Mouse (Mus musculus): ENCODE measurements around the gene Tgif2.
"Not testable (repeated sequence)": the region's sequence is repeated elsewhere in the genome, so short reads cannot be mapped to it uniquely, and the experiment has no call there.

Tgif2 gene

DNA sequence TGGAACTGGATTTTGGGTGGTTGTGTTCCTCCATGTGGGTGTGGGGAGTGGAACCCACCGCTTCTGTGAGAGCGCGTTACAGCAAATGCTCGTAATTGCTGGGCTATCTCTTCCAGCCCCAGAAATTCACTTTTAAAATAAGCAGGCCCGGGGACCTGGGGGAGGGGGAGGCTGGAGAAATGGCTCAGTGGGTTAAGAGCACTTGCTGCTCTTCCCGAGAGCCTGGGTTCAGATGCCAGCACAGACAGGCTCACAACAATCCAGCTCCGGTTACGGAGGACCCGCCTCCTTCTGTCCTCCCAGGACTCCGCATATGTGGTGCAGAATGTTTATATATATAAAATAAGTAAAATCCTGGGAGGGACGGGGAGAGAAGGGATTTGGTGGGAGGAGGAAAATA lies 2.9 kb downstream of the Tgif2 start:
- DNase-seq (ENCODE audit: low read depth, low spot score): no peak

DNA sequence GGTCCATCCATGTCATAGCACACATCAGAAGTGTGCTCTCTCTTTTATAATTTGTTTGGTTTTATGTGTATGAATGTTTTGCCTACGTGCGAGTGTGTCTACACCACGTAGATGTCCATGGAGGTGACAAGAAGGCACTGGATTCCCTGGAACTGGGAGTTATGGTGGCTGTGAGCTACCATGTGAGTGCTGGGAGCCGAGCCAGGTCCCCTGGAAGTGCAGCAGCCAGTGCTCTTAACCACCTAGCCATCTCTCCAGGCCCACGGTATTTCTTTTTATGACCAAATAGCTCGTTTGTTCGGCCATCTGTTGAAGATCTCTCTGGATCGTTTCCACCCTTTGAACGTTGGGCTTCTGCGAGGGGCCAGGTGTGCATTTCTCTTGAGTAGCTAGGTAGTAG lies 3.5 kb downstream of the Tgif2 start:
- no peak for DNase-seq (ENCODE audit: low read depth, low spot score)

GRCm38 (mm10) chr2:156844715-156845114 lies 4.9 kb downstream of the Tgif2 start:
- peak; percentile 37 for DNase-seq (ENCODE audit: low read depth, low spot score)

- no peak for DNase-seq (ENCODE audit: low read depth, low spot score)
Observed at GRCm38 (mm10) chr2:156847653-156848052, 7.8 kb downstream of the Tgif2 start.

DNA sequence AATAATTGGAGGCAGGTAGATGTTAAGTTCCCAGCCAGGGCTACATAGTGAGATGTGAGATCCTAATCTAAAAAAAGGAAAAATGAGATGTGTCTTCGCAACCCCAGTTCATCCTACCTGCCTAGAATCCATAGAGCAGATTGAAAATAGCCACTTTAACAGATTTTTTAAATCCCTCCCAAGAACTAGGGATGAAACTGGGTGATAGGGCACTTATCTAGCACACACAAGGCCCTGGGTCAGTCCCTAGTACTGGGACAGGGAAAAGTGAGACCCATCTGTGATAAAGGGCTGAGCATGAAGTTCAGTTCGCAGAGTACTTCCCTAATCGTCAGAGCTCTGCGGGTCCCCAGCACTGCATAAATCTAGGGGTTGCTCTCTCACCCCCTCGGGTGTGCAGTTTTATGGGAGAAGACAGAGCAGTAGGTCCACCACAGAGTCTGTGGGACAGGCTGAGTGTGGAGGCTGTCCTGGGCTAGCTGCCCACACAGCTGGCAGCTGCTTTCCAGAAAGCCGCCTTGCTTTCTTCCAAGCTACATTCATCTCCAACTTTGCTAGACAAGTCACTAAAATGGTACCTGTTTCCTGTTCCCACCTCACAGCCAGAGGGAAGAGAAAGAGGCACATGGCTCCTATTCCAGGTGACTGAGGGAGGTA lies 8.8 kb downstream of the Tgif2 start:
- DNase-seq (ENCODE audit: low read depth, low spot score): no peak

DNA sequence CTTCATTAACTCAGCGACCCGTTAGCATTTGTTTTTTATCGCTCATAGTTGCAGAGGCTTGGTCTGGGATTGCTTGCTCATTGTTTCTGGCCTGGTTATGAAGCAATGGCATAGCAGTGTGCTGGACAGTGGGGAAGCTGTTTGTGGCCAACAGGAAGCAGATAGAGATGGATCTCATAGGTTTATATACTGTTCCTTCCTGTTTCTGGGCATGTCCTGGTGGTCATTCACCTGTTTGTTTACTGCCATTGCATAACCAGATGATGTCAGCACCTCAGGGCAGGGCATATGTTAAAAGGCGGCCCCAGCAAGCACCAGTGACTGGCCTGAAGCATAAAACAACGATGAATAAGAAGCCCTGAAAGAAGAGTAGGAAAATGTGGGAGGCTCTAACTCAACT lies 10.7 kb downstream of the Tgif2 start:
- DNase-seq (ENCODE audit: low read depth, low spot score): no peak

GRCm38 (mm10) chr2:156853584-156853983 lies 13.8 kb downstream of the Tgif2 start:
- DNase-seq (ENCODE audit: low read depth, low spot score): not testable (repeated sequence)

DNA sequence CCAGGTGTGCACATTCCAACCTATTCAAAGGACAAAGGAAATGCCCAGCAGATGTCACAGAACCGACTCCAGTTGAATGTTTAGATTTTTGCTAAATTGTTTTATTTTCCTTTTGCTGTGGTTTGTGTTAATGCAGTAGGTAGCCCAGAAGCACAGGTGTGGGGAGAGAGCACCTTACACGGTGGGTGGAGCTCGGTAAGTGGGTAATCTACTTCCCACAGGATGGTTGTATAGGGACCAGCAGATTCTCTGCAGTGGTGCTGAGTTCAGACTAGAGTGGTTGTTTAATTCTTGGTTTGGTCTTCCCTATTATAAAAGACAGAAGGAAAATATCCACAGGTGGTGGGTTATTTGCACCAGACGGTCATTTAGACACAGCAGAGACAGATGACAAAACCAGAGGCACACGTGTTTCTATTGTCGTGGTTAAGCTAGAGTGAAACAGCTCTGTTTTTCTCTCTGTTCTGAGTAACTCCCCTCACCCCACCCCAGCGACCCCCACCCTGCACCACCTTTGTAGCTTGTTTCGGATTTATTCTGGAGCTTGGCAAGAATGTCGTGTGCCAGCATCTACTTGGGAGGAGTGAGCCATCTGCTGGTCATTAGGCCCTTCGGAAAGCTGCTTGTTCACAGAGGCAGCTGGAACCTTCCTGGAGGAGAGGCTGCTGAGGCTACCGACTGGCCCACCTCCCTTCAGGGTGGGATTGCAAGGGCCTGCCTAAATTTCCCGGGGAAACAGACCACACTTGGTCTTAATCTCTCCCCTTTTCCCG lies 14.4 kb downstream of the Tgif2 start:
- not testable (repeated sequence) for DNase-seq (ENCODE audit: low read depth, low spot score)

DNA sequence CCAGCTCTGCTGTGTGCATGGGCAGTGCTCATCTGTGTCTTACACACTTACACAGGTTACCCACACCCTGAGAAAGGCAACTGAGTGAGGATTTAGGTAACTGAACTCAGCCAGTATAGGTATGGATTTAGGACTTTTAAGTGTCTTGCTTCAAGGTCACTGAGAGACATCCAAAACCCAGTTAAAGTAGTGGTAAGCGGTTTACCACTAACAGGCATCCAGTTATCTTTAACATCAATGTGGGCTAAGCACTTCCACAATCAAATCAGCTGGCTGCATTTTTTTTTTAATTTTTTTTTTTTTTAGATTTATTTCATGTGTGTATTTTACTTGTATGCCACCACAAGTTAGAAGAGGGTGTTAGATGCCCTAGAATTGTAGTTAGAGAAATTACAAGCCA lies 16.5 kb downstream of the Tgif2 start:
- DNase-seq (ENCODE audit: low read depth, low spot score): no peak

GRCm38 (mm10) chr2:156857385-156857791 lies 17.6 kb downstream of the Tgif2 start:
- DNase-seq (ENCODE audit: low read depth, low spot score): no peak

DNA sequence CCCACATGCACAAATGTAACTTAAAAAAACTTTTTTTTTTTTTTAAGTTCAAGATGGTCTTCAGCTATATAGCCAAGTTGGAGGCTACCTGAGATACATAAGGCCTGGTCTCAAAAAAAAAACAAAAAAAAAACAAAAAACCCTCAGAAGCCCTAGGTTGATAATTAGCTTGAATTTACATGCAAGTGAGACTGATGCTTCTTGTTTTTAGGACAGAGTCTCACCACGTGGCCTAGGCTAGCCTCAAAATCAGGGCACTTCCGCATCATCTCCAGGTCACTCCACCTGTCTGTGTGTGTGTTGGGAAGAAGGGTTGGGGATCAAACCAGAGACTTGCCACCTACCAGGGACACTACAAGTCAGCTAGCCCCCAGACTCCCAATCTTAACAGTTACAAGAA lies 18.0 kb downstream of the Tgif2 start, which contains the start of gene 4930518I15Rik:
4930518I15Rik (minus strand) TSS at position 112 of the 400 bp plus-strand sequence.
- DNase-seq (ENCODE audit: low read depth, low spot score): no peak

- DNase-seq (ENCODE audit: low read depth, low spot score): no peak
Observed at GRCm38 (mm10) chr2:156858671-156859070, 18.9 kb downstream of the Tgif2 start.

DNA sequence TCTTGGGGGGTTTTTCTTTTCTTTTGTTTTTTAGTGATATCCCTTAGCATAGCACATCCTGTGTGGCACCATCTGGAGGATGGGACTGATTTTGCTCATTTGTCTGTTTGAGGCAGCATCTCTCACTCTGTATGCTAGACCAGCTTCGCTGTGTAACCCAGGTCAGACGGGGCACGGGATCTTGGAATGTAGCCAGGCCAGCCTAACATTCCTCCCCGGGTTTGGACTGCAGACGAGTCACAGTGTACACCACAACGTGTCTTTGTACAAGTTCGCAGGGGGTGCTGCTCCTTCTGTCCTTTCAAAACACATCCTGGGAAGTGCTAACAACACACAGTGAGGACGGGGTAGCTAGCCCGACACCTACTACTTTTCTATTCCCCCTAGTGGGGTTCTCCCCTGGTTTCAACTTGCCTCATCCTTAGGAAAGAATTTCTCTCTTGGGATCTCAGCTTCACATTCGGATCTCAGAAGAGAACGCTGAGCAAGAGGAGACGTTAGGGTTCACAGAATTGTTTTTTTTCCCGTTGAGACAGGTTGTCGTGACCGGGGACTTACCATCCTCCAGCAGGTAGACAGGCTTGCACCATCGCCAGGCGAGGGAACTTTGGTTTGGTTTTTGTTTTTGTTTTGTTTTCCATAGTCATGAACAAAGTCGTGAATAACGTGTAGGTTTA lies 22.4 kb downstream of the Tgif2 start:
- DNase-seq (ENCODE audit: low read depth, low spot score): peak; percentile 73

- peak; percentile 99 for DNase-seq (ENCODE audit: low read depth, low spot score)
Observed at GRCm38 (mm10) chr2:156862772-156863486, 23.1 kb downstream of the Tgif2 start, which contains the start of gene Rab5if. Gene Rab5if, plus strand, starts transcription at chr2:156863128.

GRCm38 (mm10) chr2:156863487-156864160 lies 23.8 kb downstream of the Tgif2 start:
- DNase-seq (ENCODE audit: low read depth, low spot score): no peak

- no peak for DNase-seq (ENCODE audit: low read depth, low spot score)
Observed at GRCm38 (mm10) chr2:156864481-156864880, 24.7 kb downstream of the Tgif2 start.

DNA sequence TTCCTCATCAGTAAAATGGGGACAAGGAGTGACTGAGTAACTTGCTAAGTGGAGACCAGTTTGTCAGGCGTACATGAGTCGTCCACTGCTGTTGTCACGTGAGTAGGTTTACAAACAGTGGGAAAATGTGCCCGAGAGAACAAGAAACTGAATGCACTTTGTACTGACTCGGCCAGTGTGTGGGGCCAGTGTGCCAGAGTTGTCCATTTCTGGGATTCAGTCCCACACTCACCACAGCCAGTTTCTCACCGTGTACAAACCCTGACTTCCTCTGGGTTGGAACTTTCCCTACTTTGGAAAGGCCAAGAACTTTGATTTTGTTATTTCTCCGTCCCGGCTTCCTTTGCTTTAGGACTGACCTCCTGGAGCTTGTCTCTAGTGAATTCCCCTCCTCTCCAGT lies 29.2 kb downstream of the Tgif2 start:
- DNase-seq (ENCODE audit: low read depth, low spot score): no peak

GRCm38 (mm10) chr2:156869554-156869953 lies 29.7 kb downstream of the Tgif2 start:
- no peak for DNase-seq (ENCODE audit: low read depth, low spot score)

DNA sequence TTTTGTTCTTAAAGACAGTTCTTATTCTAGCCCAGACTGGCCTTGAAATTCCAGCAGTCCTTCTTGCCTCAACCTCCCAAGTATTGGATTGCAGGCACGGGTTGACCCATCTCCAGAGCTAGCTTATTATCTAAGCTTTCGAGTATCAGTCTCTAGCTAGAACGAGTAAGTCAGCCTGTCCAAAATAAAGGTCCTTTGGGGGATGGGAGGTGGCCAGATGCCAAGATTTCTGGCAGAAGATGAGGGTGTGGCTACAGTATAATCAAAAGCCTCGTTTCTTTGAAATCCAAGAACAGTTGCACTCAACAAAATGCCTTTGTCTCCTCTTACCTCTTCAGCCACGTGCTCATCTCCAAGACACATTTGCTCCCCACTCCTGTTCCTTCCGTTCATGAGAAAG lies 30.7 kb downstream of the Tgif2 start:
- no peak for DNase-seq (ENCODE audit: low read depth, low spot score)

- peak; percentile 77 for DNase-seq (ENCODE audit: low read depth, low spot score)
Observed at GRCm38 (mm10) chr2:156873629-156874028, 33.8 kb downstream of the Tgif2 start.

DNA sequence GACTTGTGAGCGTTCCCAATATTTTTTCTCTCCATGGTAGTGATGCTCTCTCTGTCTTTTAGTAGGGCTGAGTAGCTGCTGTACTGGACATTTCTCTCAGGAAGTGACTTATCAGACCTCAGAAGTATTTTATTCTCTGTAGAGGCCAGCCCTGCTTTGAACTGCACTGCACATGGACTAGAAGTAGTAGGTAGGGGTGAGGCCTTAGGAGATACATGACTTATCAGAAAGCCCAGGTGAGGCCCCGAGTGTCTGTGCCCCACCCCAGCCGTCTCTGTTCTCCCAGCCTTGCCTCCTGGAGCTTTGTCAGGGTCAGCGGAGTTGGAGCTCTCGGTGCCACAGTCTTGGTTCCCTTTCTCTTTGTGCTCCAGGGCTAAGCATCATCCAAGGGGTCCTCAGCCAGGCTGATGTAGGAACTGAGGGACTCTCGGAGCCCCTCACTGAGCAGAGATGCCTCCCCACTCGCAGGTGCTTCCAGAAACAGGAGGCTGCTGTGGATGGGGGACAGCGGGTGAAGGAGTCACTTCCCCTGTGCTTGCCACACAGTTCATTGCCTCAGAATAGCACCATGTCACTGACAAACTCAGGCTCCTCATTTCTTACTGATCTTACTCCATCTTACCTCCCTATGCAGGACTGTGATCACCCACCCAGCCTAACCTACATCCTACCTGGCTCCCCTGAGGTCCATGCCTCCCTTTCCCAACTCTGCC lies 34.4 kb downstream of the Tgif2 start:
- no peak for DNase-seq (ENCODE audit: low read depth, low spot score)
